8 mouse cellular contexts compared by ENCODE assay signal in the genomic region with DNA sequence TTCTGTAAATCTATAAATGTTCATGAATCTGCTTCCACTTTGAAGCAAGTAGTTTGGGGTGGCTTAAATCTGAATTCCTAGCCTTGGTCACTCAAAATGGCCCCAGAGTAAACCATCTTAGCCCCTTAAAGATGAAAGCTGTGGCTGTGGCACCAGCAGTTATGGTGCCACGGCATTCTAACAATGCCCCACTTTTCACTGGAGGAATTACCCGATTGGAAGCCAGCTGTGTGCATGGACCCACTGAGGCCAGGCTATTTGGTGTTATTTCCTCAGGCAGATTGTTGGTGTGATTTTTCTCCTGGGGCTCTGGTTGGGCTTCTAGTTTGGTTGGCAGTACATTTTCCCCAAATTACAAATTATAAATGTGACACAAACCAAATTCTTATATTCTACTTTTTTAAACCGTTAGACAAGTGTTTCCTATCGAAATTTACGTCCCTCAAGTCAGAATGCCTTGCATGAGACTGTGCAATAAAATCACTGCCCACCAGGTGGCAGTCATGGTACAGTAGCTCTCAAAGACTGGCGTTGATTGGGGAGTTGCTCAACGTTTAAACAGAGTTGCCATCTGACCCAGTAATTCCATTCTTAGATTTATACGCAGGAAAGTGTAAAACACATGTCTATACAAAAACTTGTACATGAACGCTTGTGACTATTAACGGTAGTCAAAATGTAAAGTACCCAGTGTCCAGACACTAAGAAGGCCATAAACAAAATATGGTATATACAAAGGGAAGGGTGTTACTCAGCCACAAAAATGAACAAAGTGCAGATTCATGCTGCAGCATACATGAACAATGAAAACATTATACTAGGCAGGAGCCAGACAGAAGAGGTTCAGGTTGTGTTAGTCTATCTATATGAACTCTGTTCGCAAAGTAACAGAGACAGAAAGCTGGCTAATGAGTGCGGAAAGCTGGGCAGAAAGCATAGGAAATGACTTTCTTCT. TPM values are rescaled to one million over a fixed set of nuclear protein-coding genes. Genes with fewer than 3 reads are reported as not detected.
DNase-seq lines count a peak whose midpoint lies in the region; ATAC-seq and TF ChIP-seq lines count a peak whose summit lies in the region.

No protein-coding gene starts in this region.

- H3K27me3 ChIP-seq in cerebellum, adult 2 months (ENCODE audit: control insufficient read depth, insufficient read depth, low read length) = no peaks in the 10 kb centered on the region
- no peaks in the 10 kb centered on the region for H3K27me3 ChIP-seq in hindbrain, embryonic 16.5 days (replicated peaks; ENCODE audit: control insufficient read depth, insufficient read depth, low read length)

- no peak for TF ChIP-seq POLR2A in cerebellum, adult 2 months (IDR thresholded peaks at IDR 0.05; ENCODE audit: borderline replicate concordance, insufficient read depth, low read length)

- 33% methylated on average over 12 of the region's 12 CpGs for WGBS in cerebellum, adult 2 months
- 41% methylated on average over 12 of the region's 12 CpGs for WGBS in hindbrain, embryonic 16.5 days

- no peak overlapping the region for H3K4me3 ChIP-seq in cerebellum, adult 2 months (replicated peaks; ENCODE audit: insufficient read depth, low read depth, low read length)
- no peak overlapping the region for H3K4me3 ChIP-seq in hindbrain, embryonic 16.5 days (ENCODE audit: low read length)

- H3K4me2 ChIP-seq in hindbrain, embryonic 16.5 days (ENCODE audit: low read length) = no peak overlapping the region

- ATAC-seq in hindbrain, embryonic 16.5 days = peak; percentile 88

- no peaks in the 10 kb centered on the region for H3K4me1 ChIP-seq in cerebellum, adult 2 months (ENCODE audit: control insufficient read depth, insufficient read depth, low read length)
- no peaks in the 10 kb centered on the region for H3K4me1 ChIP-seq in hindbrain, embryonic 16.5 days (ENCODE audit: control insufficient read depth, insufficient read depth, low read depth, low read length)

- H3K36me3 ChIP-seq in hindbrain, embryonic 16.5 days (ENCODE audit: control insufficient read depth, insufficient read depth, low read length) = no peaks in the 10 kb centered on the region

- peak; percentile 85 for TF ChIP-seq CTCF in cerebellum, adult 2 months (IDR thresholded peaks at IDR 0.05; ENCODE audit: borderline replicate concordance, insufficient read depth, low read depth, low read length)

- H3K9me3 ChIP-seq in hindbrain, embryonic 16.5 days (ENCODE audit: control insufficient read depth, low read length) = no peaks in the 10 kb centered on the region

- no peak overlapping the region for H3K9ac ChIP-seq in hindbrain, embryonic 16.5 days (ENCODE audit: low read depth, low read length)

- no peak overlapping the region for H3K27ac ChIP-seq in cerebellum, adult 2 months (ENCODE audit: insufficient read depth, low read length)
- no peak overlapping the region for H3K27ac ChIP-seq in hindbrain, embryonic 16.5 days (ENCODE audit: low read depth, low read length)

- peak; percentile 61 for DNase-seq in T-cell, adult 2 months (ENCODE audit: low spot score)
- peak; percentile 62 to 80 for DNase-seq in cerebellum, adult 2 months
- peak; percentile 92 for DNase-seq in forelimb bud, embryonic 11.5 days (ENCODE audit: low read depth, low spot score)
- peak; percentile 16 to 91 for DNase-seq in left cerebral cortex, adult 9 months (ENCODE audit: low spot score in 2 of 2)
- peak; percentile 87 for DNase-seq in mesoderm, embryonic 11.5 days (ENCODE audit: low read depth, low spot score)
- peak; percentile 90 for DNase-seq in right cerebral cortex, postnatal 14 days
- peak; percentile 82 to 89 for DNase-seq in urinary bladder, postnatal 36 days (ENCODE audit: low spot score in 2 of 2)

RNA-seq across cellular contexts. Expression of a gene that starts 40.0 kb away (rescaled TPM):
- 85.4 and 89.9 TPM in 2 replicates for polyA plus RNA-seq in cerebellum, adult 2 months (2012; rRNA removed)
- 118 and 131 TPM in 2 replicates for polyA plus RNA-seq in hindbrain, embryonic 16.5 days (2015; fragmentation: Nextera tagmentation; extraction: Ambion mirVana)
